Mouse (Mus musculus) lung, adult 18-20 months (tissue): ENCODE measurements at regions not wholly inside any gene's neighbourhood (a gene's known extent, or its start where the extent isn't known, plus 50 kb on each side); places are given as distances from the start of the nearest gene placed in this dataset.

Experiments used
- DNase-seq, 2 experiments: peaks; one replicate each; pipeline ENCODE4 v3.0.0; 2022; ENCODE audit warnings: mixed read lengths in 2 of 2

GRCm38 (mm10) chr10:92625781-92626180, 96.4 kb downstream of the Nedd1 start:
- DNase-seq = no peak

GRCm38 (mm10) chr10:92615684-92616379, 106.4 kb downstream of the Nedd1 start:
- no peak for DNase-seq

- DNase-seq = no peak
These were observed 107.9 kb downstream of the Nedd1 start for GRCm38 (mm10) chr10:92614341-92614740.

- DNase-seq = no peak
These were observed 111.2 kb downstream of the Nedd1 start for GRCm38 (mm10) chr10:92611060-92611459.

- DNase-seq = no peak
These were observed 115.5 kb downstream of the Nedd1 start for GRCm38 (mm10) chr10:92606761-92607160.

- no peak for DNase-seq
These were observed 116.6 kb downstream of the Nedd1 start for GRCm38 (mm10) chr10:92605646-92606045.

- no peak for DNase-seq
These were observed 122.1 kb downstream of the Nedd1 start for GRCm38 (mm10) chr10:92600116-92600515.

- no peak for DNase-seq
These were observed 126.5 kb downstream of the Nedd1 start for GRCm38 (mm10) chr10:92595496-92596355.

- no peak for DNase-seq
These were observed 128.2 kb downstream of the Nedd1 start for GRCm38 (mm10) chr10:92593947-92594460.

GRCm38 (mm10) chr10:92578872-92579271, 143.3 kb downstream of the Nedd1 start:
- no peak for DNase-seq

GRCm38 (mm10) chr10:92570496-92570895, 151.7 kb downstream of the Nedd1 start:
- DNase-seq = no peak

GRCm38 (mm10) chr10:92557463-92557862, 164.8 kb downstream of the Nedd1 start:
- no peak for DNase-seq

GRCm38 (mm10) chr10:92556526-92557422, 165.4 kb downstream of the Nedd1 start:
- no peak for DNase-seq

GRCm38 (mm10) chr10:92555727-92556525, 166.3 kb downstream of the Nedd1 start:
- DNase-seq = no peak

GRCm38 (mm10) chr10:92553966-92554365, 168.3 kb downstream of the Nedd1 start:
- DNase-seq = no peak

GRCm38 (mm10) chr10:92548875-92549586, 173.2 kb downstream of the Nedd1 start:
- no peak for DNase-seq

GRCm38 (mm10) chr10:92538433-92538832, 183.8 kb downstream of the Nedd1 start:
- no peak for DNase-seq

- DNase-seq = no peak
These were observed 205.3 kb downstream of the Nedd1 start for GRCm38 (mm10) chr10:92516886-92517285.

- no peak for DNase-seq
These were observed 210.5 kb downstream of the Nedd1 start for GRCm38 (mm10) chr10:92511769-92512168.

GRCm38 (mm10) chr10:92510677-92511076, 211.5 kb downstream of the Nedd1 start:
- DNase-seq = no peak

- no peak for DNase-seq
These were observed 217.9 kb downstream of the Nedd1 start for GRCm38 (mm10) chr10:92504271-92504670.
